Mouse (Mus musculus): ENCODE data around the gene Erbb2.

DNA sequence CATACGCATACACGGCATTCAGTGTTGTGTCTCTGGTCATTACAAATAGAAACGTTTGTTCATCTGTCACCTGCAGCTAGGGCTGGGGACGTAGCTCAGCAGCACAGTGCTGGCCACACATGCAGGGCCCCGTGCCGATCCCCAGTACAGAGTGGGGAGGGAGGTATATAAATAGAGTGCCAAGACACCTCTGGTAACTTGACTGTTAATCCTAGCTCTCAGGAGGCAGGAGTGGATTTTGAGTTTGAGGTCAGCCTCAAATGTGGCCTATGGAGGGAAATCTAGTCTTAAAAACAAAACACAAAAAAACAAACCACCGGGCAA, 44.4 kb upstream of the Erbb2 start:
- TF ChIP-seq CTCF (IDR thresholded peaks at IDR 0.05; ENCODE audit: low read depth, low read length) (no peak), EP300 (IDR thresholded peaks at IDR 0.05; ENCODE audit: insufficient read depth, low read depth, low read length) (no peak), POLR2A (IDR thresholded peaks at IDR 0.05; ENCODE audit: insufficient read depth, low read length) (no peak)

Data from ES-Bruce4 (cell line).